Mouse (Mus musculus) kidney, embryonic 14.5 days (tissue): ENCODE data around the gene Fbxw9. TPM values are rescaled to one million over a fixed set of nuclear protein-coding genes. Genes with fewer than 3 reads are reported as not detected.
A peak's percentile ranks its signal among the peaks of the same experiment; 100 is the strongest.

Experiments used
- ATAC-seq: fragments of 200-750 bp; cut with Nextera tagmentation; 2 replicates; pipeline ENCODE4 v1.8.0; 2017; ENCODE audit warnings: moderate number of reproducible peaks, mild to moderate bottlenecking, moderate TSS enrichment, moderate library complexity; ENCODE audit not compliant: low FRiP score, low TSS enrichment
- H3K27ac ChIP-seq: fragments of 300-500 bp; sonication (generic); 2 replicates; pipeline ENCODE4 v1.5.1; 2014; ENCODE audit warnings: low read depth, mild to moderate bottlenecking, low read length, moderate library complexity, mixed read lengths
- H3K27me3 ChIP-seq: fragments of 300-500 bp; sonication (generic); 2 replicates; pipeline ENCODE4 v1.6.1; 2014; ENCODE audit warnings: mild to moderate bottlenecking, low read length; ENCODE audit not compliant: control insufficient read depth, insufficient read depth
- H3K36me3 ChIP-seq: fragments of 300-500 bp; sonication (generic); 2 replicates; pipeline ENCODE4 v1.6.1; 2014; ENCODE audit warnings: low read length, mixed read lengths; ENCODE audit not compliant: control insufficient read depth, insufficient read depth
- H3K4me1 ChIP-seq: fragments of 300-500 bp; sonication (generic); 2 replicates; pipeline ENCODE4 v1.6.1; 2014; ENCODE audit warnings: low read length, mixed read lengths; ENCODE audit not compliant: control insufficient read depth, insufficient read depth
- H3K4me2 ChIP-seq: fragments of 300-500 bp; sonication (generic); replicated peaks from 2 replicates; pipeline ENCODE4 v1.6.1; 2014; ENCODE audit warnings: low read depth, mild to moderate bottlenecking, low read length
- H3K4me3 ChIP-seq: fragments of 300-500 bp; sonication (generic); 2 replicates; pipeline ENCODE4 v1.5.1; 2014; ENCODE audit warnings: mild to moderate bottlenecking, low read length
- H3K9ac ChIP-seq: fragments of 300-500 bp; sonication (generic); 2 replicates; pipeline ENCODE4 v1.6.1; 2014; ENCODE audit warnings: low read depth, mild to moderate bottlenecking, low read length, moderate library complexity
- H3K9me3 ChIP-seq: fragments of 300-500 bp; sonication (generic); 2 replicates; pipeline ENCODE4 v1.6.1; 2016; ENCODE audit warnings: low read length; ENCODE audit not compliant: control insufficient read depth
- WGBS: fragments of 180-500 bp; shearing (Covaris S2); extraction: QIAGEN DNeasy Blood & Tissue Kit; methylation state at CpG from one replicate; pipeline ENCODE4 v1.1.7; 2014; 5-methylcytosine and 5-hydroxymethylcytosine counted together
- polyA plus RNA-seq: library from polyadenylated mRNA; unstranded; fragments of >200 nt; fragmentation: Nextera tagmentation; extraction: Ambion mirVana; gene quantifications from 2 replicates; pipeline ENCODE4 v1.2.1, GENCODE M21; 2014

The Fbxw9 gene
- polyA plus RNA-seq, 1 experiment from 2014 or later, result 29.6 TPM

- 96% methylated on average over 4 of the region's 4 CpGs for WGBS
- H3K4me3 ChIP-seq, result no peak overlapping the region
- no peak overlapping the region for H3K9ac ChIP-seq
- H3K4me2 ChIP-seq, result no peak overlapping the region
- peaks cover 6% of the 10 kb centered on the region for H3K4me1 ChIP-seq
- H3K36me3 ChIP-seq, result peaks cover 17% of the 10 kb centered on the region; the same call in 1 of the 2 replicates
- H3K9me3 ChIP-seq, result no peaks in the 10 kb centered on the region
- H3K27ac ChIP-seq, result no peak overlapping the region
- no peaks in the 10 kb centered on the region for H3K27me3 ChIP-seq
- no peak for ATAC-seq
Observed at GRCm38 (mm10) chr8:85062603-85063002, 2.7 kb downstream of the Fbxw9 start.

- Histone ChIP-seq H3K4me2 (no peak overlapping the region), H3K27ac (no peak overlapping the region), H3K4me3 (no peak overlapping the region), H3K27me3 (no peaks in the 10 kb centered on the region), H3K9ac (no peak overlapping the region), H3K4me1 (peaks cover 6% of the 10 kb centered on the region), H3K9me3 (no peaks in the 10 kb centered on the region), H3K36me3 (peaks cover 15% of the 10 kb centered on the region; the same call in 1 of the 2 replicates)
- WGBS, result 39% methylated on average over 2 of the region's 2 CpGs
- no peak for ATAC-seq
Observed at GRCm38 (mm10) chr8:85065213-85065612, 5.4 kb downstream of the Fbxw9 start.

- no peak for ATAC-seq
- Histone ChIP-seq H3K27ac (no peak overlapping the region), H3K4me3 (no peak overlapping the region), H3K36me3 (peaks cover 15% of the 10 kb centered on the region; the same call in 1 of the 2 replicates), H3K4me1 (no peaks in the 10 kb centered on the region; the same call in 1 of the 2 replicates), H3K27me3 (no peaks in the 10 kb centered on the region), H3K9ac (no peak overlapping the region), H3K9me3 (no peaks in the 10 kb centered on the region), H3K4me2 (no peak overlapping the region)
- WGBS, result 96% methylated on average over 2 of the region's 2 CpGs
Observed at GRCm38 (mm10) chr8:85067155-85067554, 7.3 kb downstream of the Fbxw9 start.

- Histone ChIP-seq H3K4me1 (no peaks in the 10 kb centered on the region; the same call in none of the 2 replicates), H3K27ac (no peak within 1 kb of the TSS), H3K4me2 (no peak within 1 kb of the TSS), H3K4me3 (no peak within 1 kb of the TSS), H3K9me3 (no peaks in the 10 kb centered on the region), H3K36me3 (peaks cover 15% of the 10 kb centered on the region; the same call in 1 of the 2 replicates), H3K9ac (no peak within 1 kb of the TSS), H3K27me3 (no peaks in the 10 kb centered on the region)
- no peak for ATAC-seq
Observed at GRCm38 (mm10) chr8:85067982-85068381, 8.1 kb downstream of the Fbxw9 start, which contains the start of gene Gm5741. Gene Gm5741, minus strand, starts transcription at chr8:85067982.

GRCm38 (mm10) chr8:85071041-85071440 is 11.2 kb downstream of the Fbxw9 start:
- Histone ChIP-seq H3K4me1 (no peaks in the 10 kb centered on the region; the same call in none of the 2 replicates), H3K9me3 (no peaks in the 10 kb centered on the region), H3K36me3 (peaks cover 30% of the 10 kb centered on the region), H3K9ac (peak overlapping the region; percentile 94; the same call in 1 of the 2 replicates), H3K4me2 (peak overlapping the region; percentile 65), H3K27me3 (no peaks in the 10 kb centered on the region), H3K27ac (peak overlapping the region; percentile 98), H3K4me3 (peak overlapping the region; percentile 93)
- 75% methylated on average over 5 of the region's 5 CpGs for WGBS
- ATAC-seq, result no peak

- peak; percentile 89 for ATAC-seq
- WGBS, result under 1% methylated on average over 67 of the region's 68 CpGs
Observed at GRCm38 (mm10) chr8:85071514-85072281, 11.8 kb downstream of the Fbxw9 start, which contains the start of gene Dhps. Gene Dhps, plus strand, starts transcription at chr8:85071757.

GRCm38 (mm10) chr8:85072364-85072929 is 12.6 kb downstream of the Fbxw9 start:
- peak overlapping the region; percentile 65 for H3K4me2 ChIP-seq
- 38% methylated on average over 9 of the region's 9 CpGs for WGBS
- H3K36me3 ChIP-seq, result peaks cover 34% of the 10 kb centered on the region
- H3K9me3 ChIP-seq, result no peaks in the 10 kb centered on the region
- H3K4me1 ChIP-seq, result no peaks in the 10 kb centered on the region; the same call in none of the 2 replicates
- peak overlapping the region; percentile 98; the same call in 1 of the 2 replicates for H3K27ac ChIP-seq
- no peaks in the 10 kb centered on the region for H3K27me3 ChIP-seq
- peak overlapping the region; percentile 93 for H3K4me3 ChIP-seq
- H3K9ac ChIP-seq, result peak overlapping the region; percentile 94
- ATAC-seq, result no peak

More at GRCm38 (mm10) chr8:85071514-85072281, 11.8 kb downstream of the Fbxw9 start, which contains the start of gene Dhps:
- Histone ChIP-seq H3K4me1 (no peaks in the 10 kb centered on the region; the same call in none of the 2 replicates), H3K27me3 (no peaks in the 10 kb centered on the region), H3K4me2 (peak within 1 kb of the TSS; percentile 65), H3K9ac (peak within 1 kb of the TSS; percentile 94), H3K27ac (peak within 1 kb of the TSS; percentile 98), H3K9me3 (no peaks in the 10 kb centered on the region), H3K4me3 (peak within 1 kb of the TSS; percentile 93), H3K36me3 (peaks cover 32% of the 10 kb centered on the region)

GRCm38 (mm10) chr8:85073041-85073612 is 13.3 kb downstream of the Fbxw9 start:
- Histone ChIP-seq H3K4me3 (no peak overlapping the region), H3K9ac (no peak overlapping the region), H3K9me3 (no peaks in the 10 kb centered on the region), H3K27ac (no peak overlapping the region), H3K4me1 (no peaks in the 10 kb centered on the region; the same call in none of the 2 replicates), H3K4me2 (0 out of 2 replicates have a peak overlapping the region, but pooled peaks have one; percentile 65), H3K36me3 (peaks cover 39% of the 10 kb centered on the region), H3K27me3 (no peaks in the 10 kb centered on the region)
- WGBS, result 90% methylated on average over 15 of the region's 15 CpGs
- ATAC-seq, result no peak
